Mouse (Mus musculus): ENCODE data around the gene Actr5. TPM values are rescaled to one million over a fixed set of nuclear protein-coding genes. Genes with fewer than 3 reads are reported as not detected.

Gene Actr5
- polyA plus RNA-seq, 1 experiment from 2014 or later, result 16.0 TPM

DNA sequence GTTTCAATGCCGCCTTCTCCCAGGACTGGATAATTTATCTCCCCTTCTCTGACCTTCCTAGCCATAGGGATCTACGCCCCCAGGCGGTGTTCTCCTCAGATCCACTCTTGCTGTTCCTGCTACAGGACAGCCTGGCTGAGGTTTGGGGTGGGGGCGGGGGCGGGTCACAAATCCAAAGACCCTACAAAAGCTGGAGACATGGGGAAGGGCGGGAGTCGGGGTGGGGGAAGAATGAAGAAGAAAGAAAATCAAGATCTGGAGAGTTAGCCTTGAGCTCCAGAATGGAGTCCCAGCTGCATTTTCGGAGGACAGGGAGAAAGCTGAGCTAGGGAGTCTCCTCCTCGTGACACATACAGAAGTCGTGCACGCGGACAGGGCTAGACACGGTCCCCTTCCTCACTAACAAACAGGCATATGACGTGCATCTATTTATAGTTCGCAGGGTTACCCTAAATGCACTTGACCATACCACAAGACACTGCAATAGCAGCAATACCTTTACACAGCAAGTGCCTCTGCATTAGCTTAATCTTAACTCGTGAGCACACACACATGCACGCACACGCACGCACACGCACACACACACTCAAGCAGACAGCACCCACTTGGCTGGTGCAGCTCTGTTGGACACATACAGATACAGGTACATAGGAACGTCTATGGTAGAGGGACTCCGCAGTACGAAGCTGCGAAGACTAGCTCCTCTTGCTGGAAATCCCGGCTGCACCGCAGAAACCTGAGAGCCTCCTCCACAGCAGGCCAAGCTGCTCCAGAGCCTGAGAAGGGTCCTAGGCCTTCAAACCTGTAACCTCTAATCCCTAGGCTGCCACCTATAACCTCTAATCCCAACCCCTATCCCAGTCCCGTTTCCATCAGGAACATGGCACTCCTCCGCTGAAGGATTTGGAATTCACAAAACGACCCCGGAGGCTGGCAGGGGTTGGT, 12.7 kb upstream of the Actr5 start:
- DNase-seq (ENCODE audit: low spot score, missing footprints), result peak; percentile 97
- H3K9me3 ChIP-seq (ENCODE audit: control insufficient read depth, low read length), result no peaks in the 10 kb centered on the region
- no peak overlapping the region for H3K27ac ChIP-seq (ENCODE audit: low read depth, low read length)
- ATAC-seq (ENCODE audit: low FRiP score), result no peak
- H3K36me3 ChIP-seq (ENCODE audit: control insufficient read depth, insufficient read depth, low read length), result no peaks in the 10 kb centered on the region
- H3K27me3 ChIP-seq (ENCODE audit: control insufficient read depth, insufficient read depth, low read length), result peaks cover 100% of the 10 kb centered on the region
- peak overlapping the region; percentile 30 for H3K4me3 ChIP-seq (ENCODE audit: low read depth, low read length)
- peak overlapping the region; percentile 27 for H3K4me2 ChIP-seq
- peak overlapping the region; percentile 42 for H3K9ac ChIP-seq (ENCODE audit: low read length)
- 3% methylated on average over 30 of the region's 30 CpGs for WGBS
- H3K4me1 ChIP-seq (ENCODE audit: control insufficient read depth, insufficient read depth, low read length), result peaks cover 20% of the 10 kb centered on the region

- no peak overlapping the region; the same call in 1 of the 2 replicates for H3K4me2 ChIP-seq
- 4% methylated on average over 10 of the region's 10 CpGs for WGBS
- peaks cover 19% of the 10 kb centered on the region for H3K4me1 ChIP-seq (ENCODE audit: control insufficient read depth, insufficient read depth, low read length)
- 0 out of 2 replicates have a peak overlapping the region, but pooled peaks have one; percentile 4 for H3K9ac ChIP-seq (ENCODE audit: low read length)
- peaks cover 100% of the 10 kb centered on the region for H3K27me3 ChIP-seq (ENCODE audit: control insufficient read depth, insufficient read depth, low read length)
- DNase-seq (ENCODE audit: low spot score, missing footprints) (peak; percentile 95), ATAC-seq (ENCODE audit: low FRiP score) (no peak)
- H3K36me3 ChIP-seq (ENCODE audit: control insufficient read depth, insufficient read depth, low read length), result no peaks in the 10 kb centered on the region
- no peaks in the 10 kb centered on the region for H3K9me3 ChIP-seq (ENCODE audit: control insufficient read depth, low read length)
- peak overlapping the region; percentile 30 for H3K4me3 ChIP-seq (ENCODE audit: low read depth, low read length)
- no peak overlapping the region for H3K27ac ChIP-seq (ENCODE audit: low read depth, low read length)
Observed at GRCm38 (mm10) chr2:158612671-158613250, 11.9 kb upstream of the Actr5 start.

DNA sequence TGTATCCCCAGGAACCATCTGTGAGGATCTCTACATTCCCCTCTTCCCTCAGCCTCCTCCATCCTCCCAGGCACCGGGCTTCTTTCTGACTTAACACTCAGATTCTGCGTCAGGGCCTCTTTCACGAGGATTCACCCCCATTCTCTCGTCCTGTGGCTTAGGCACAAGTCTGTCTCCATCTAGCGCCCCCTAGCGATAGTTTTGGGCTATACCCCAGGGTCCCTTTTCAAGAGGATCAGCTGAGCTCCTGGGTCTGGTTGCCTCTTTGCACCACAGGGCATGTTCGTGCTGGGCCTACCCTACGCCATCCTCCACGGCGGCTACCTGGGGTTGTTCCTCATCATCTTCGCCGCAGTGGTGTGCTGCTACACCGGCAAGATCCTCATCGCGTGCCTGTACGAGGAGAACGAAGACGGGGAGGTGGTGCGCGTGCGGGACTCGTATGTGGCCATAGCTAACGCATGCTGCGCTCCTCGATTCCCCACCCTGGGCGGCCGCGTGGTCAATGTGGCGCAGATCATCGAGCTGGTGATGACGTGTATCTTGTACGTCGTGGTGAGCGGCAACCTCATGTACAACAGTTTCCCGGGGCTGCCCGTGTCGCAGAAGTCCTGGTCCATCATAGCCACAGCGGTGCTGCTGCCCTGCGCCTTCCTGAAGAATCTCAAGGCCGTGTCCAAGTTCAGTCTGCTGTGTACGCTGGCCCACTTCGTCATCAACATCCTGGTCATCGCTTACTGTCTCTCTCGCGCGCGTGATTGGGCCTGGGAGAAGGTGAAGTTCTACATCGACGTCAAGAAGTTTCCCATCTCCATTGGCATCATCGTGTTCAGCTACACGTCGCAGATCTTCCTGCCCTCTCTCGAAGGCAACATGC, 10.9 kb upstream of the Actr5 start:
- Histone ChIP-seq H3K27ac (ENCODE audit: low read depth, low read length) (no peak overlapping the region), H3K4me2 (peak overlapping the region; percentile 25)
- peak; percentile 25; the same call in 1 of the 2 replicates for ATAC-seq (ENCODE audit: low FRiP score)

GRCm38 (mm10) chr2:158614418-158614955, 10.2 kb upstream of the Actr5 start:
- Histone ChIP-seq H3K9me3 (ENCODE audit: control insufficient read depth, low read length) (no peaks in the 10 kb centered on the region), H3K4me2 (peak overlapping the region; percentile 29), H3K4me1 (ENCODE audit: control insufficient read depth, insufficient read depth, low read length) (peaks cover 19% of the 10 kb centered on the region), H3K27me3 (ENCODE audit: control insufficient read depth, insufficient read depth, low read length) (peaks cover 89% of the 10 kb centered on the region), H3K4me3 (ENCODE audit: low read depth, low read length) (peak overlapping the region; percentile 18), H3K9ac (ENCODE audit: low read length) (no peak overlapping the region), H3K27ac (ENCODE audit: low read depth, low read length) (no peak overlapping the region), H3K36me3 (ENCODE audit: control insufficient read depth, insufficient read depth, low read length) (no peaks in the 10 kb centered on the region)
- 2% methylated on average over 47 of the region's 47 CpGs for WGBS
- no peak for ATAC-seq (ENCODE audit: low FRiP score)
- DNase-seq (ENCODE audit: low spot score, missing footprints), result peak; percentile 92

More for the DNA sequence above, 10.9 kb upstream of the Actr5 start:
- DNase-seq (ENCODE audit: low spot score, missing footprints), result peak; percentile 96
- H3K9ac ChIP-seq (ENCODE audit: low read length), result no peak overlapping the region
- H3K27me3 ChIP-seq (ENCODE audit: control insufficient read depth, insufficient read depth, low read length), result peaks cover 96% of the 10 kb centered on the region
- WGBS, result 4% methylated on average over 53 of the region's 53 CpGs
- H3K4me1 ChIP-seq (ENCODE audit: control insufficient read depth, insufficient read depth, low read length), result peaks cover 19% of the 10 kb centered on the region
- no peaks in the 10 kb centered on the region for H3K9me3 ChIP-seq (ENCODE audit: control insufficient read depth, low read length)
- peak overlapping the region; percentile 30 for H3K4me3 ChIP-seq (ENCODE audit: low read depth, low read length)
- H3K36me3 ChIP-seq (ENCODE audit: control insufficient read depth, insufficient read depth, low read length), result no peaks in the 10 kb centered on the region

DNA sequence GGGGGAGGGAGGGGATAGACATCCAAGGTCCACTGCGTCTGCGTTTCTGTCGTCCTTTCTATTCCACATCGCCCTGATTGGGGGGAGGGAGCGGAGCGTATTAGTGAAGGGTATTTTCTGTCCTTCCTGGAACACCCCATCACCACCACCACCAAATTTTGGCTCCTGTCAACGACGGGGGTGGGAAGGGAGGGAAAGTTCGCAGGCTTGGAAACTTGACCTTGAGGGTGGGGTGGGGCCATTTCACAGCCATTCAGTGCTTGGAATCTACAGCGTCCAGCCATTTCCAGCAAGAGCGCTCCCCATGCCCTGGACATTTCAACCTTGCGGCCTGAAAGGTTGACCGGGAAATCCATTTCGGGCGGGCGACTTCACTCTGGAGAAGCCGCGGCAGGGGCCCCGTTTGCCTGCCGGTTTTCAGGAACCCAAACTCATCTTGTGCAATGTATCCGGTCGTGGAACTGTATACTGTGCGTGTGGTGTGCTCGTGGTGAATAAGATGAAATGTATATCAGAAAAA, 9.5 kb upstream of the Actr5 start:
- peak overlapping the region; percentile 18 for H3K4me3 ChIP-seq (ENCODE audit: low read depth, low read length)
- DNase-seq (ENCODE audit: low spot score, missing footprints), result peak; percentile 95
- 0 out of 2 replicates have a peak overlapping the region, but pooled peaks have one; percentile 30 for H3K9ac ChIP-seq (ENCODE audit: low read length)
- ATAC-seq (ENCODE audit: low FRiP score), result no peak
- no peak overlapping the region for H3K27ac ChIP-seq (ENCODE audit: low read depth, low read length)
- H3K9me3 ChIP-seq (ENCODE audit: control insufficient read depth, low read length), result no peaks in the 10 kb centered on the region
- H3K36me3 ChIP-seq (ENCODE audit: control insufficient read depth, insufficient read depth, low read length), result no peaks in the 10 kb centered on the region
- H3K4me1 ChIP-seq (ENCODE audit: control insufficient read depth, insufficient read depth, low read length), result peaks cover 14% of the 10 kb centered on the region
- peak overlapping the region; percentile 29 for H3K4me2 ChIP-seq
- peaks cover 82% of the 10 kb centered on the region for H3K27me3 ChIP-seq (ENCODE audit: control insufficient read depth, insufficient read depth, low read length)
- 2% methylated on average over 24 of the region's 24 CpGs for WGBS

DNA sequence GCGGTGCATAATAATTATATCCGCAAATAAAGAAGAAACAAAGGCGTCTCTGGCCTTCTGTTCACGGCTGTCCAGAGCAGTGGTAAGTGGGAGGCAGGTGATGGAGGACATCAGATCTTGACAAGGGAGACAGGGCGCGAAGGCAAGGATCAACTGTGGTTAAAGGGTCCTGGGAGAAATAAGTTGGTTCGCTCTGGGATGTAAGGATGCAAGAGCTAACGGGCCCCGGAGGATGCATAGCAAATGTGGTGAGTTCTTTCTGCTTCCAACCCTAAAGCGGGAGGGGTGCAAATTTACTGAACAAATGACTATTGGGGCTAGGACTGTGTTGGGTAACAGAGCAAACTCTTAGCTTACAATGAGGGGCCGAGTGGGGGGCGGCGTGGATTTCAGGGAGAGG, 9.0 kb upstream of the Actr5 start:
- no peak overlapping the region for H3K27ac ChIP-seq (ENCODE audit: low read depth, low read length)
- WGBS, result 2% methylated on average over 13 of the region's 13 CpGs
- H3K9me3 ChIP-seq (ENCODE audit: control insufficient read depth, low read length), result no peaks in the 10 kb centered on the region
- no peaks in the 10 kb centered on the region for H3K36me3 ChIP-seq (ENCODE audit: control insufficient read depth, insufficient read depth, low read length)
- ATAC-seq (ENCODE audit: low FRiP score) (no peak), DNase-seq (ENCODE audit: low spot score, missing footprints) (peak; percentile 90)
- H3K4me1 ChIP-seq (ENCODE audit: control insufficient read depth, insufficient read depth, low read length), result peaks cover 14% of the 10 kb centered on the region
- H3K27me3 ChIP-seq (ENCODE audit: control insufficient read depth, insufficient read depth, low read length), result peaks cover 77% of the 10 kb centered on the region
- H3K9ac ChIP-seq (ENCODE audit: low read length), result 0 out of 2 replicates have a peak overlapping the region, but pooled peaks have one; percentile 30
- H3K4me2 ChIP-seq, result peak overlapping the region; percentile 29
- H3K4me3 ChIP-seq (ENCODE audit: low read depth, low read length), result peak overlapping the region; percentile 18; the same call in 1 of the 2 replicates

- Histone ChIP-seq H3K4me1 (ENCODE audit: control insufficient read depth, insufficient read depth, low read length) (peaks cover 13% of the 10 kb centered on the region), H3K36me3 (ENCODE audit: control insufficient read depth, insufficient read depth, low read length) (no peaks in the 10 kb centered on the region), H3K9me3 (ENCODE audit: control insufficient read depth, low read length) (no peaks in the 10 kb centered on the region), H3K27me3 (ENCODE audit: control insufficient read depth, insufficient read depth, low read length) (peaks cover 71% of the 10 kb centered on the region), H3K4me2 (peak overlapping the region; percentile 29), H3K27ac (ENCODE audit: low read depth, low read length) (no peak overlapping the region), H3K4me3 (ENCODE audit: low read depth, low read length) (peak overlapping the region; percentile 18; the same call in 1 of the 2 replicates), H3K9ac (ENCODE audit: low read length) (no peak overlapping the region)
- ATAC-seq (ENCODE audit: low FRiP score) (peak; percentile 43; the same call in 1 of the 2 replicates), DNase-seq (ENCODE audit: low spot score, missing footprints) (peak; percentile 92)
- WGBS, result under 1% methylated on average over 12 of the region's 12 CpGs
Observed at GRCm38 (mm10) chr2:158616296-158616695, 8.4 kb upstream of the Actr5 start.

DNA sequence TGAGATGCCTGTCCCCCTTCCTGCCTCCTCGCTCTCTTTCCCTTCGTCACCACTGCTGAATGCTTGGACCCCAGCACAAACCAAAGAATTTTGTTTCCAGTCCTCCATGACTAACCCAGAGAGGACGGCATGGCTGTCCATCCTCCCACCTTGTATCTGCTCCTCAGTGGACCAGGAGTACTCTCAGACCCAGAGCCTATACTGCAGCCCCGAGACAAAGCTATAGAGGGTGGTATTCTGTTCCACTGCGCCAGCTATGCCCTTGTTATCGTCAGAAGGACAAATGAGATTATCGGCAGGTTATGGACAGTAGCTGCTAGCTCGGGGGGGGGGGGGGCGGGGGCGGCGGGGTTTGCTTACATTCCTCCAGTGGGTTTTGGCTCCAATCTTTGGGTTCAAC, 7.9 kb upstream of the Actr5 start:
- 12% methylated on average over 11 of the region's 11 CpGs for WGBS
- Histone ChIP-seq H3K27me3 (ENCODE audit: control insufficient read depth, insufficient read depth, low read length) (peaks cover 66% of the 10 kb centered on the region), H3K27ac (ENCODE audit: low read depth, low read length) (no peak overlapping the region), H3K4me2 (no peak overlapping the region; the same call in 1 of the 2 replicates), H3K36me3 (ENCODE audit: control insufficient read depth, insufficient read depth, low read length) (no peaks in the 10 kb centered on the region), H3K4me1 (ENCODE audit: control insufficient read depth, insufficient read depth, low read length) (peaks cover 12% of the 10 kb centered on the region), H3K9me3 (ENCODE audit: control insufficient read depth, low read length) (no peaks in the 10 kb centered on the region), H3K4me3 (ENCODE audit: low read depth, low read length) (no peak overlapping the region), H3K9ac (ENCODE audit: low read length) (no peak overlapping the region)
- ATAC-seq (ENCODE audit: low FRiP score) (no peak), DNase-seq (ENCODE audit: low spot score, missing footprints) (peak; percentile 90)
